Mouse (Mus musculus) layer of hippocampus, postnatal 36 days (tissue): ENCODE results near the gene Mul1. TPM values are rescaled to one million over a fixed set of nuclear protein-coding genes. Genes with fewer than 3 reads are reported as not detected.
"Not testable (repeated sequence)": the region's sequence is repeated elsewhere in the genome, so short reads cannot be mapped to it uniquely, and the experiment has no call there.

Source experiments
- DNase-seq, 2 experiments: peaks; one replicate each; pipeline ENCODE4 v3.0.0; 2022
- total RNA-seq, 2 experiments: library from RNA; stranded (reverse); gene quantifications; 2 replicates each; pipeline ENCODE4 v1.2.3; 2021

Mul1 gene
- total RNA-seq: 10 to 100 TPM; 53.4 to 62.5 TPM

DNA sequence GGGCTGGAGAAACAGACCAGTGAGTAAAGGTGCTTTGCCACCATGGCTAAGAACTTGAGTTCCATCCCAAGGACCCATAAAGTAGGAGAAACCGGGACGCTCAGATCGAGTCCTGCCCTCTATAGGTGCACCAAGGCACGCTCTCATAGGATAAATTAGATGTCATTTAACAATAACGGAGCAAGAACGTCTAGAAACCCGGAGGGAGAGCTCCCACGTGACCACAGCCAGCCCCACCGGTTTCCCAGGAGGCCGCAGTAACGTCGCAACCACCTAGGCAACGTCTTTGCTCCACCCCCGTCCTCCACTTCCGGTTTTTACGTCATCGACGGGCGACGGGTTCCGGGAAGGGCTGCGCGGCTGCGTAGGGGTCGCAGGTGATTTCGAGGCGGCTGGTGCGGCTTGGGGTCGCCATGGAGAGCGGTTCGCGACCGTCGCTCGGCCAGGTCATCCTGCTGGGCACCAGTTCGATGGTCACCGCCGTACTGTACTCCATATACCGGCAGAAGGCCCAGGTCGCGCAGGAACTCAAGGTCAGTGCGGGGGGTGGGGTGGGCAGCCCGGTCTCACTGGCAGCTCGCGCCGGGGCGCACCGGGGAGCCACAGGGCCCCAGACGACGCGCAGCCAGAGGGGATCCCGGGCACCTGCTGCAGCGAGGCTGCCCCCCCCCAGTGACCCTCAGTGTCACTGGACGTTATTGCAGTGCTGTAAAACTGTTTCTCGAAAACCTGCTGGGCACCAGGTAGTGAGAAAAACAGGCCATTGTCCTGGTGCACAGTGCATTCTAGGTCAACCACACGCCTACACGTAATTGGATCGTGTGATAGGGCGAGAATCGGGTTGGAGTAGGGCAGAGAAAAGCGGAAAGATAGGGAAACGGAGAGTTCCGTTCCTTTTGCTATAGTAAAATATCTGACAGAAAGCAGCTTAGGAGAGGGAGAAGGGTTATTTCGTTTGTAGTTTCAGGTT lies at the start of gene Mul1:
TSS of gene Mul1 (plus strand) at position 325 of the 970 bp plus-strand sequence.
- peak; percentile 97 for DNase-seq

- no peak for DNase-seq
Measured at GRCm38 (mm10) chr4:138393703-138394102, 40.8 kb upstream of the Mul1 start.

- peak; percentile 56 to 60 for DNase-seq
Measured at GRCm38 (mm10) chr4:138395087-138395970, 39.1 kb upstream of the Mul1 start.

DNA sequence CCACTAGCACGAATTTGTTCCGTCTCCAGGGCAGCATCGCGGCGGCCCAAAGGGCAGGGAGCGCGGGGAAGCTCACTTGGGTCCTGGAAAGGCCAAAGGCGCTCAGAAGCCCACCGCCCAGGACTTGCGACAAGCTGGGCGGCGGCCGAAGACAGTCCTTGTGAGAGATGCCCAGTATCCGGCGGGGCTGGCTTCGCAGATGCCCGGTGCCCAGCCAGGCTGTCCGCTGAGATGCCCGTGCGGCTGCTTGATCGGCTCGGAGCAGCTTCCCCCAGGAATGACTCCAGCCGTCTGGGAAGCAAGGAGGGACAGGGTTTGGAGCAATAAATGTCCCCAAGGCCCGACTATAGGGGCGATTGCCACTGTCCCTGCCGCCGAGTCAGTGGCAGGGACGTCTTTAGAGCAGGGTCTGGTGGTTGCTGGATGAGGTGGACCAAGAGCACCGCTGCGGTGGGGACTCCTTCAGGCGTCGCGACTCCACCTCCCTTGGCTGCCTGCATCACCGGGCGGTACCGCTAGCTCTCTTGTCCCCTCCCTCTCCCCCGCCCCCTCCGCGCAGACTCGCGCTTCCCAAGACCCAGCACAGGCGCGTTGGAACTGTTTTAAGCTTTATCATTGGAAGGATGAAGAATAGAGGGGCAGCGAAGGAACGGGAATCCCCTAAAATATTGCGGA lies 38.4 kb upstream of the Mul1 start, which contains the start of gene Fam43b:
TSS of gene Fam43b (minus strand) at position 558 of the 675 bp plus-strand sequence.
- peak; percentile 74 to 82 for DNase-seq

GRCm38 (mm10) chr4:138396711-138397110 lies 37.8 kb upstream of the Mul1 start:
- DNase-seq: no peak

GRCm38 (mm10) chr4:138404806-138405205 lies 29.7 kb upstream of the Mul1 start:
- no peak for DNase-seq

DNA sequence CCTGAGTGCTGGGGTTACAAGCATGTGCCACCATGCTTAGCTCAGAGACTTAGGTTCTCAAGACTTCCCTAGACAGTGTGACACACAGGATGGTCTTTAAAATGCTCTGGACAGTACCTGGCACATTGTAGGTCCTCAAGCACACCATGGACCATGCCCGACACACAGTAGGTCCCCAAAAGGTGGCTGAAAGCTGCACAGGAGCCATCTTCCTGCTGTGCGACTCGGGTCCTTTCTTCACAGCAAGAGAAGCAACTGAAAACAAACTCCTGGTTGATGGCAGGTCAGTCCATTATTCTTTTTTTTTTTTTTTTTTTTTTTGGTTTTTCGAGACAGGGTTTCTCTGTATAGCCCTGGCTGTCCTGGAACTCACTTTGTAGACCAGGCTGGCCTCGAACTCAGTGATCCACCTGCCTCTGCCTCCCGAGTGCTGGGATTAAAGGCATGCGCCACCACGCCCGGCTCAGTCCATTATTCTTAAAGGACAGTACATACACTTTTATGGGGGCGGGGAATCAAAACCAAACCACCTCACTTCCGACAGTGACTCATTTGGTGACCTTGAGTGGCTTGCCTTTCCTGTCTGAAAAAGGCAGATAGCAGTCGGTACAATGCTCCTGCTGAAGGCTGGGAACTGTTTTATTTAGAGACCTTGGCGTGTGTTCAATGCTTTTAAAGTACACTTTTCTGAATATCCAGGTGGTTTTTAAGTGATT lies 26.8 kb upstream of the Mul1 start:
- DNase-seq: no peak

- no peak for DNase-seq
Measured at GRCm38 (mm10) chr4:138411011-138411410, 23.5 kb upstream of the Mul1 start.

DNA sequence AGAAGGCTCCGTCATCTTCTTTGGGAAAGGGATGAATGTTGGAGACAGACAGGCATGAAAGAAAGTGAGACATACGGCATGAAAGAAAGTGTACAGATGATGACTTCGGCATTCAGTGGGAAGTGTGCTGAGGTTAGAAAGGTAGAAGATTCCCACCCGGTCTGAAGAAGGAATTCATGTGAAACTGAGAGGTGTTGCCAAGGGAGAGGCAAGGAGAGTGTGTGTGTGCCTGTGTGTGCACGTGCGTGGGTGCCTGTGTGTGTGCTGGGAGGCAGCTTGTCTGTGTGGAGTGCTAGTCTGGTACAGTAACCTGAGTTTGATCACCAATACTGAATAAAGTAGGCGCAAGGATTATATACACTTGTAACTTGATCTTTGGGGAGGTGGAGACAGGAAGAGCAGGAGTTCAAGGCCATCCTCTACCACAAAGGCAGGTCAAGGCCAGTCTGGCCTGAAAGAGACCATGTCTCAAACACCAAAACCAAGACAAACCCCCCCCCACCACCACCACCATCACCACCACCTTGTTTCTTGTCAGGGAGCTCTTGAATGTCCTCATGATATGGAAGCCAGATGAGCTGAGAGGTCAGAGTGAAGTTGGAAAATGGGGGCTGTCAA lies 22.9 kb upstream of the Mul1 start:
- DNase-seq: no peak

DNA sequence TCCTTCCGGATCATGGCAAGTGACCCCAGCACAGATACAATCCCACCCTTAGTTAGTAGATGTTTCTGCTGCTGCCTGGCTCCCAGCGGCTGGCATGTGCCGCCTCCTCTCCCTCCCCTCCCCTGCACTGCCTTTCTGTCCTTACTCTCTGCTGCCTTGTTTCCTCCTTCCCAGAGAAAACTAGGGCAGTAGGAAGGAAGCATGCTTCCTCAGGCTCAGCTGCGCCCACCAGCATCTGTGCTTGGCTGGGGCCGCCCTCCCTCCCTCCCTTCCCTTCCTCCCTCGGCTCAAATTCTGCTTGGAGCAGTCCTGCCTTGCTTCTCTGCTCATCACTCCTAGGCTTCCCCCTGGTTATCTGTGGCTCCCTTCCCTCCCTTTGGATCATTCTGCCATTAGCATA lies 19.7 kb upstream of the Mul1 start:
- DNase-seq: peak; percentile 27 to 47

DNA sequence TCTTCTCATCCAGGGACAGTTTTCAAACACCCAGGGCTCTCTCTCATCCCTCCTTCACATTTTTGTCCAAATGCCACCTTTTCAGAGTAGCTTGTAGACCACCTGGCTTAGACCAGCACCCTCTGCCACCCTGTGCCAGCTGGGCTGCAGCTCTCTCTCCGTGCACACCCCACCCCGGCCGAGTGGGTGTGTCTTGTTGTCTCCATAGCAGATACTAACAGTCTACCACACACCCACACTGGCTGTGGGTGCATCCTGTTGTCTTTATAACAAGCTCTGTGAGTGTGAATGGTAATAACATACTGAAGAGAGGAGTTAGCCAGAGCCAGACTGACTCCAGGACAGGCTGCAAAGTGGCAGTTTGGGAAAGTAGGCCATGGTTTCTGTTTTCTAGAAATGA lies 18.5 kb upstream of the Mul1 start:
- DNase-seq: peak; percentile 44 to 49

DNA sequence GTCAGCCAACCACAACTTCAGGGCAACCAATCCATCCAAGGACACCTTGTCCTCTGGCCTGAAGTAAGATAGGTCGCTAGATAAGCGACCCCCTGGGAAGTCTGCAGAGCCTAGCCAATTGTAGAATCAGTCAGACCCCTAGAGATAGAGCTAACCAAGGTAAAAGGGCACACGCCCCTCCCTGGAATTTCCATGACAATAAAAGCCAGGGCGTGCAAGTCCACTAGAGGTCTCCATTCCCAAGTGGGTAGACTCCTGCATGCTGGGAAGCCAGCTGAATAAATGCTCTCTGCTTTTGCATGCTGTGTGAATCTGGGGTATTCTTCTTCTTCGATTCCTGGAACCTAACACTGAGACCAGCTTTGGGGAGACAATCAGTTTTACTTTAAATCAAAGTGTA lies 18.1 kb upstream of the Mul1 start:
- DNase-seq: no peak

GRCm38 (mm10) chr4:138417882-138418281 lies 16.6 kb upstream of the Mul1 start:
- no peak for DNase-seq

DNA sequence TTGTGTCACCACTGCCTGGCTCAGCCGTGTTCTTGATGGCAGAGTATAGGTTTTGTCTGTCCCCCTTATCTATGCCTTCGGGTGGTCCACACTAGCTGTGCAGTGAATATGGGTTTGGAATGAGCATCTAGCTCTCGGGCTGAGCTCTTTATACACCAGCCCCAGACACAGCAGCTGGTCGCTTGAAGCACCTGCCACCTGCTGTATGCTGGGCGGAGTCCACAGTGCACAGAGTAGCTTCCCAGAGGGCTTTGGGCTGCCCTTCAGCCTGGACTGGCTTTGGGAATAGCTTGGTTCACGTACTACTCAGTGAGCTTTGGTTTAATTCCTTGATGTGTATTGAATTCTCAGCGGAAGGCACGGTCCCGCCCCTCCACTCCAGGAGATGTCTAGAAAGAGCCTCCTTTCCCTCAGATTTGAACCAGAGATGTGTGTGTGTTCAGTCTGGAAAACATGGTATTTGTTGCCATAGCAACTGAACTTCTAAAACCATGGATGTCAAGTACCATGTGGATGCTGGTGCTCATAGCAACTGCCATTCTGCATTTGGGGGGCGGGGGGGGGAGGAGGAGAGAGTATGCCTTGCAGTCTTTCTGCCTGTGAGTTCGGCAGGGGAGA lies 16.0 kb upstream of the Mul1 start:
- DNase-seq: no peak

DNA sequence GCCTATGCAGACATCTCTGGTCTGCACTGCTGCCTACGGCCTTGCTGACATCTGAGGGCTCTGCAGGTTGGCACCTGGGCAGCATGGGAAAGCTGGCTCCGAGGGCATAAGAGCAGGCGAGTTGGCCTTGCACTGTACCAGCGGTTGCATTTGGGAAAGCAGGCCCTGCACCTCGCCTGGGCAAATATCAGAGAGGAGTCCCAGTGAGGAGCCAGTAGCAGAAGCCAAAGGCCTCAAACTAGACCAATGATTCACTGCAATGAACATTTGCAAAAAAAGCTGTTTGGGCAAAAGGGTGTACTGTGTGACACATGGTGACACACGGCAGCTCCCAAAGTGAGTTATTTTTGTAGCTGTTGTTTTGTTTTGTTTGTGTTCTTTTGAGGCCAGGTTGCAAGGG lies 9.4 kb upstream of the Mul1 start:
- DNase-seq: no peak

DNA sequence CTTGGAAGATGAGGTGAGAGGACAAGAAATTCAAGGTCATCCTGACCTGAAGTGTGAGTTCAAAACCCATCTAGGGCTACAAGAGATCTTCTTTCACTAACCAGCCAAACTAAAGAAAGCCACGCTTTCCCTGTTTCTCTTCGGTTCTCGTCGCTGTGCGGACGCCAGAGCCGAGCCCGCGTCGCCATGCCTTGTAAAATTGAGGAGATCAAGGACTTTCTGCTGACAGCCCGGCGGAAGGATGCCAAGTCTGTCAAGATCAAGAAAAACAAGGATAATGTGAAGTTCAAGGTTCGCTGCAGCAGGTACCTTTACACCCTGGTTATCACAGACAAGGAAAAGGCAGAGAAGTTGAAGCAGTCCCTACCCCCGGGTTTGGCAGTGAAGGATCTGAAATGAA lies 8.9 kb upstream of the Mul1 start:
- not testable (repeated sequence) for DNase-seq

DNA sequence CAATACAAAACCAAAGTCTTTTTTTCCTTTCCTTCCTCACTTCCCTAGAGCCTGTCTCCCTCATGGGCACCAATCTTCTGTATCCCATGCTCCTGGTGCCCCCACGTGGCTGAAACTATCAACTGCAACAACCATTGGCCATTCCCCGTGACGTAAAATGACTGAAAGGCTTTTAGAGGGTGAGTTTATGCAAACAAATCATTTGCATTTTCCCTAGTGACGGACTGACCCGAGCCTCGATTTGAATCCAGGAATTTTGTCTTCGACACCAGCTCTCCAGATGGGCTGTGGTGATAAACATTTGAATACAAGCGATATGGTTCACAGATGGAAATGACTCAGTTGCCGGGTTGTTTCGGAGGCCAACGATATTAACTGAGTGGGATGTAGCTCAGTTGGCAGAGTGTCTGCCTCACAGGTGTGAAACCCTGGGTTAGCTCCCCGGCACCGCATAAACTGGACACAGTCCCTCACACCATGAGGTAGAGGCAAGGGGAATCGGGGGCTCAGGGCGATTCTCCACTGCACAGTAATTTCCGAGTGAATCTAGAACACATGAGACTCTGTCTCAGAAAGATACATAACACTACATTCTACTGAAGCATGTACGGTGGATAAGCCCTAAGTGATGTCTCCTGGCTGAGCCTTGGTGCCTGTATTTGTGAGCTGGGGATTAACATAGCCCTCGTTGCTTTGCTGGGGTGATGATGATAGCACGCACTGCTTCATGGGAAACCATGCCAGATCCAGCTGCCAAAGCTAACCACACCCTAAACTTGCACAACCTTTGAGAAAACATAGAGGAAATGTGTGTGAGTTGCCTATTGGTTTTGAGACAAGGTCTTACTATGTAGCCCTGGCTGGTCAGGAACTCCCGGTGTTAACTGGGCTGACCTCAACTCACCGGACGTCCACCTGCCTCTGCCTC lies 7.4 kb upstream of the Mul1 start:
- peak; percentile 88 to 91 for DNase-seq

DNA sequence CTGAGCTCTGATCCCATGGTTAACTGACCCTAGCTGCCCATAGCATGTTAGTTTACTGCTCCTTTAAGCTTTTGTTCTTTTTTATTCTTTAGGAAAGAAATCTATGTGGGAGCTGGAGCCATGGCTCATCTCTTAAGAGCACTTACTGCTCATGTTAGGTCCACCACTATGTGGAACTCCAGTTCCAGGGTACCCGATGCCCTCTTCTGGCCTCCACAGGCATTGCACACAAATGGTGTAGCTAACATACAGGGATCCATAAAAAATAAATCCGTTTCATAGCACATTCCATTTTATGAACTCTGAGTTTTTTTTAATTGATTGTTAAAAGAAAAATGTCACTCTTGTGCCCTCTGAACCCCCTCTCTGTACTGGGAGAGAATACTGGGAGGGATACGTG lies 4.7 kb upstream of the Mul1 start:
- no peak for DNase-seq

DNA sequence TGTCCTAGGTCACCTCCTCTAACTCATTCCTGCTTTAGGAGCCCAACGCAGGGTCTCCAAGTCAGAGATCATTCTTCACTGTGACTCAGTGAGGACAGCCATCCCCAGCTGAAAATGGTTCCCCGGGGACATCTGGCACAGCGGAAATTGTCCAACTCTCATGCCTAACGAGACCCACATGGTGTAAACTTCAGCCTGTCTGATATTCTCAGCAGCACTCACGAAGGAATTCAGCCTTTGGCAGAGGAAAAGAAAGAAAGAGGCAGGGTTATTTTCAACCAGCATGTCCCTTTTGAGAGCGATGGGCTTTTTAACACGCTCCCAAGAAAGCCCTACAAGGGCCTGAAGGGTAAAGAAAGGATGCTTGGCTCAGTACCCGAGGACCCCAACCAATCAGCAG lies 3.1 kb upstream of the Mul1 start:
- no peak for DNase-seq

- DNase-seq: no peak
Measured at GRCm38 (mm10) chr4:138440062-138440461, 5.6 kb downstream of the Mul1 start.
